Mouse (Mus musculus) lung, adult 2 months (tissue): ENCODE results near the gene Bloc1s1.

ENCODE experiments used
- CTCF ChIP-seq: fragments of 200-500 bp; IDR thresholded peaks from 2 replicates; pipeline ENCODE4 v1.5.1; 2011; ENCODE audit warnings: mild to moderate bottlenecking, low read length, control low read depth; ENCODE audit not compliant: insufficient read depth
- POLR2A ChIP-seq: fragments of 200-500 bp; IDR thresholded peaks from 2 replicates; pipeline ENCODE4 v1.6.1; 2011; ENCODE audit warnings: low read depth, mild to moderate bottlenecking, control low read depth, low read length, borderline replicate concordance; ENCODE audit errors: extremely low read depth

DNA sequence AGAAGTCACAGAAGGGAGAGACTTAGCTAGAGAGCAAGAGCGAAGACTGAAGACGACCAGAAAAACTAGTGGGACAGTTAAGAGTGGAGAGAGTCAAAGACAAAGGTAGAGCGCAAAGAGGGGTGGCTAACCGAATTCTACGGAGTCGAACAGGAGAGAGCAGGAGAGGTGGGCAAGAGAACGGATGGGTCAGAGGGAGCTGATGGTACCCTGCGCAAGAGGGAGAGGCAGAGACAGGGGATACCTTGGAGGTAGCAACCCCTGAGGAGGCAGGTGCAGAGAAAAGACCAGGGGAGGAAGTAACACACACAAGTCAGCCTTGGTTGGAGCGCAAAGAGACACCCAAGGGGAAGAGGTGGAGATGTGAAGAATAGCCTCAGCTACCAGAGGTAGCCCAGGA is 31.6 kb downstream of the Bloc1s1 start:
- TF ChIP-seq CTCF (no peak), POLR2A (no peak)
